Mouse (Mus musculus) kidney, adult 2 months (tissue): ENCODE results near the gene Gm525.

Experiments used
- CTCF ChIP-seq: fragments of 200-500 bp; conservative IDR thresholded peaks from 2 replicates; pipeline ENCODE4 v1.5.1; 2011; ENCODE audit warnings: low read depth, mild to moderate bottlenecking, control low read depth, low read length, moderate library complexity, mixed read lengths; ENCODE audit not compliant: insufficient read depth, insufficient read length
- POLR2A ChIP-seq: fragments of 200-500 bp; IDR thresholded peaks from one replicate; pipeline ENCODE4 v1.6.1; 2011; ENCODE audit warnings: low read depth, low read length, control low read depth

GRCm38 (mm10) chr11:89076370-89076821 is 2.8 kb downstream of the Gm525 start:
- TF ChIP-seq CTCF (no peak), POLR2A (no peak)
